8 mouse cellular contexts compared by ENCODE assay signal in genomic region chr11:120378031-120378610, GRCm38 (mm10). TPM values are rescaled to one million over a fixed set of nuclear protein-coding genes. Genes with fewer than 3 reads are reported as not detected.
DNase-seq lines count a peak whose midpoint lies in the region; ATAC-seq and TF ChIP-seq lines count a peak whose summit lies in the region.

No protein-coding gene starts in this region.

- peak overlapping the region; percentile 97 for H3K4me2 ChIP-seq in heart, embryonic 15.5 days

- DNase-seq in right cerebral cortex, postnatal 14 days, result peak; percentile 39
- DNase-seq in right cerebral cortex, postnatal 4 days, result no peak
- peak; percentile 76 to 82 for DNase-seq in kidney, postnatal 36 days
- peak; percentile 56 for DNase-seq in splenic B cell, adult 2 months (ENCODE audit: low read depth, low spot score)
- no peak for DNase-seq in right cerebral cortex, postnatal 25 days

- peak; percentile 7 for ATAC-seq in heart, embryonic 15.5 days (replicated peaks; ENCODE audit: insufficient number of reproducible peaks, insufficient read depth, low FRiP score, low read depth)

- H3K27me3 ChIP-seq in heart, embryonic 15.5 days, result no peaks in the 10 kb centered on the region
- no peaks in the 10 kb centered on the region for H3K27me3 ChIP-seq in megakaryocyte, embryonic 14.5 days (replicated peaks)
- H3K27me3 ChIP-seq in splenic B cell, adult 2 months (ENCODE audit: control insufficient read depth, insufficient read depth, low read length, poor library complexity, severe bottlenecking), result no peaks in the 10 kb centered on the region

- H3K36me3 ChIP-seq in heart, embryonic 15.5 days, result peaks cover 60% of the 10 kb centered on the region
- peaks cover 80% of the 10 kb centered on the region for H3K36me3 ChIP-seq in megakaryocyte, embryonic 14.5 days (replicated peaks; ENCODE audit: low read length)
- H3K36me3 ChIP-seq in splenic B cell, adult 2 months (ENCODE audit: control insufficient read depth, insufficient read depth, low read length, poor library complexity, severe bottlenecking), result peaks cover 2% of the 10 kb centered on the region; the same call in 1 of the 2 replicates

- WGBS in heart, embryonic 15.5 days, result 2% methylated on average over 34 of the region's 40 CpGs

- no peak overlapping the region for H3K27ac ChIP-seq in cortical plate, adult 2 months (ENCODE audit: insufficient read depth, low read length)
- H3K27ac ChIP-seq in heart, embryonic 15.5 days, result peak overlapping the region; percentile 67

- peak overlapping the region; percentile 60 for H3K4me3 ChIP-seq in cortical plate, adult 2 months (ENCODE audit: insufficient read depth, low read length)
- H3K4me3 ChIP-seq in heart, embryonic 15.5 days, result peak overlapping the region; percentile 82
- peak overlapping the region; percentile 99 for H3K4me3 ChIP-seq in megakaryocyte, embryonic 14.5 days (replicated peaks)

- H3K9me3 ChIP-seq in heart, embryonic 15.5 days (replicated peaks), result no peaks in the 10 kb centered on the region
- no peaks in the 10 kb centered on the region for H3K9me3 ChIP-seq in megakaryocyte, embryonic 14.5 days

- no peak for TF ChIP-seq CTCF in cortical plate, adult 2 months (IDR thresholded peaks at IDR 0.05; ENCODE audit: extremely low read depth, insufficient read depth, low read length)

- peaks cover 2% of the 10 kb centered on the region; the same call in 1 of the 2 replicates for H3K4me1 ChIP-seq in cortical plate, adult 2 months (ENCODE audit: control insufficient read depth, insufficient read depth, low read length)
- peaks cover 69% of the 10 kb centered on the region for H3K4me1 ChIP-seq in heart, embryonic 15.5 days (replicated peaks)
- peaks cover 38% of the 10 kb centered on the region for H3K4me1 ChIP-seq in megakaryocyte, embryonic 14.5 days

- peak overlapping the region; percentile 86 for H3K9ac ChIP-seq in heart, embryonic 15.5 days

- no peak for TF ChIP-seq POLR2A in cortical plate, adult 2 months (IDR thresholded peaks at IDR 0.05; ENCODE audit: extremely low read depth, insufficient read depth, low read length)

RNA-seq across cellular contexts. Expression of gene Faap100, which starts 0.4 kb away (rescaled TPM):
- polyA plus RNA-seq in cortical plate, adult 2 months (2012; rRNA removed), result 22.8 and 23.9 TPM in 2 replicates
- polyA plus RNA-seq in heart, embryonic 15.5 days (2015; fragmentation: Nextera tagmentation; extraction: Ambion mirVana), result 27.0 and 38.0 TPM in 2 replicates
- 12.4 and 19.3 TPM in 2 replicates for polyA plus RNA-seq in megakaryocyte, embryonic 14.5 days (2012; ENCODE audit: insufficient read depth, low replicate concordance)

RNA-seq across cellular contexts. Expression of gene Fscn2, which starts 16.8 kb away (rescaled TPM):
- polyA plus RNA-seq in cortical plate, adult 2 months (2012; rRNA removed), result 0.28 and 0.67 TPM in 2 replicates
- polyA plus RNA-seq in heart, embryonic 15.5 days (2015; fragmentation: Nextera tagmentation; extraction: Ambion mirVana), result 0.42 and 0.66 TPM in 2 replicates
- polyA plus RNA-seq in megakaryocyte, embryonic 14.5 days (2012; ENCODE audit: insufficient read depth, low replicate concordance), result 1.7 and 3.0 TPM in 2 replicates

RNA-seq across cellular contexts. Expression of gene Actg1, which starts 29.8 kb away (rescaled TPM):
- 1,064 and 1,106 TPM in 2 replicates for polyA plus RNA-seq in cortical plate, adult 2 months (2012; rRNA removed)
- polyA plus RNA-seq in heart, embryonic 15.5 days (2015; fragmentation: Nextera tagmentation; extraction: Ambion mirVana), result 921 and 1,308 TPM in 2 replicates
- 2,399 and 2,630 TPM in 2 replicates for polyA plus RNA-seq in megakaryocyte, embryonic 14.5 days (2012; ENCODE audit: insufficient read depth, low replicate concordance)

RNA-seq across cellular contexts. Expression of gene Nploc4, which starts 59.4 kb away (rescaled TPM):
- 62.0 and 62.7 TPM in 2 replicates for polyA plus RNA-seq in cortical plate, adult 2 months (2012; rRNA removed)
- polyA plus RNA-seq in heart, embryonic 15.5 days (2015; fragmentation: Nextera tagmentation; extraction: Ambion mirVana), result 22.5 and 30.3 TPM in 2 replicates
- 56.7 and 150 TPM in 2 replicates for polyA plus RNA-seq in megakaryocyte, embryonic 14.5 days (2012; ENCODE audit: insufficient read depth, low replicate concordance)

Comparison
In these comparisons a context has a peak if more than half of its experiments do, and no peak if none do; other contexts are left out.
1. DNase-seq: peak in right cerebral cortex, postnatal 14 days (single experiment), kidney, postnatal 36 days (2 of 2) and splenic B cell, adult 2 months (single experiment); none in right cerebral cortex, postnatal 4 days (single experiment) and right cerebral cortex, postnatal 25 days (single experiment).
2. Peak in every context shown above with its lines, with median percentiles within 50 percentile points of each other: H3K4me3 ChIP-seq.